Mouse (Mus musculus) adrenal gland, adult 18-20 months (tissue): ENCODE data around the gene Gm5148. TPM values are rescaled to one million over a fixed set of nuclear protein-coding genes. Genes with fewer than 3 reads are reported as not detected.

Source experiments
- DNase-seq, 2 experiments: peaks; one replicate each; pipeline ENCODE4 v3.0.0; 2021 to 2022; ENCODE audit warnings: low spot score in 2 of 2
- long read RNA-seq, 2 experiments: library from polyadenylated mRNA; stranded (forward); transcript quantifications; one replicate each; pipeline ENCODE4 v2.0.0; 2021
- total RNA-seq, 2 experiments: library from RNA; stranded (reverse); gene quantifications; 1 replicate in 1 of 2; 2 replicates in 1 of 2; pipeline ENCODE4 v1.2.3; 2021

Gm5148 gene
- total RNA-seq = 1 to 10 TPM in 1 of 2 experiments, under 1 TPM in 1; 0.30 to 1.7 TPM
- long read RNA-seq, experiment 1 = 0 reads
- long read RNA-seq, experiment 2 = 0 reads

GRCm38 (mm10) chr3:37724171-37724804 is at the start of gene Gm5148:
Gm5148 (minus strand) TSS chr3:37724490.
- peak in 1 of 2 experiments; percentile 10 for DNase-seq

GRCm38 (mm10) chr3:37770951-37771350 is 46.7 kb upstream of the Gm5148 start:
- DNase-seq = no peak

GRCm38 (mm10) chr3:37769268-37769756 is 45.0 kb upstream of the Gm5148 start:
- peak; percentile 46 to 58 for DNase-seq

- DNase-seq = no peak
Measured at GRCm38 (mm10) chr3:37767147-37768015, 43.1 kb upstream of the Gm5148 start.

GRCm38 (mm10) chr3:37766628-37767027 is 42.3 kb upstream of the Gm5148 start:
- DNase-seq = no peak

- no peak for DNase-seq
Measured at GRCm38 (mm10) chr3:37765971-37766370, 41.7 kb upstream of the Gm5148 start.

GRCm38 (mm10) chr3:37765275-37765674 is 41.0 kb upstream of the Gm5148 start:
- no peak for DNase-seq

- no peak for DNase-seq
Measured at GRCm38 (mm10) chr3:37762303-37762702, 38.0 kb upstream of the Gm5148 start.

- no peak for DNase-seq
Measured at GRCm38 (mm10) chr3:37761741-37762140, 37.5 kb upstream of the Gm5148 start.

GRCm38 (mm10) chr3:37760866-37761265 is 36.6 kb upstream of the Gm5148 start:
- DNase-seq = no peak

GRCm38 (mm10) chr3:37758611-37759322 is 34.5 kb upstream of the Gm5148 start:
- DNase-seq = no peak

GRCm38 (mm10) chr3:37758124-37758523 is 33.8 kb upstream of the Gm5148 start:
- DNase-seq = no peak

- no peak for DNase-seq
Measured at GRCm38 (mm10) chr3:37757613-37758012, 33.3 kb upstream of the Gm5148 start.

GRCm38 (mm10) chr3:37756005-37756404 is 31.7 kb upstream of the Gm5148 start:
- DNase-seq = no peak

GRCm38 (mm10) chr3:37754639-37755038 is 30.3 kb upstream of the Gm5148 start:
- no peak for DNase-seq

GRCm38 (mm10) chr3:37753148-37753547 is 28.9 kb upstream of the Gm5148 start:
- no peak for DNase-seq

- no peak for DNase-seq
Measured at GRCm38 (mm10) chr3:37748002-37748733, 23.9 kb upstream of the Gm5148 start.

- DNase-seq = no peak
Measured at GRCm38 (mm10) chr3:37747258-37748001, 23.1 kb upstream of the Gm5148 start.

- no peak for DNase-seq
Measured at GRCm38 (mm10) chr3:37744050-37744449, 19.8 kb upstream of the Gm5148 start.

GRCm38 (mm10) chr3:37739996-37740395 is 15.7 kb upstream of the Gm5148 start:
- DNase-seq = no peak
